Mouse (Mus musculus) limb, embryonic 14.5 days (tissue): ENCODE measurements at regions not wholly inside any gene's neighbourhood (a gene's known extent, or its start where the extent isn't known, plus 50 kb on each side); places are given as distances from the start of the nearest gene placed in this dataset.

Experiments
- ATAC-seq: fragments of 200-750 bp; cut with Nextera tagmentation; 2 replicates; pipeline ENCODE4 v1.8.0; 2017; ENCODE audit warnings: low read depth, moderate number of reproducible peaks, moderate TSS enrichment; ENCODE audit not compliant: low FRiP score
- DNase-seq: peaks from one replicate; pipeline ENCODE4 v3.0.0-alpha.2; 2015; ENCODE audit warnings: low spot score
- H3K27ac ChIP-seq: fragments of 300-500 bp; sonication (generic); replicated peaks from 2 replicates; pipeline ENCODE4 v1.5.1; 2014; ENCODE audit warnings: low read depth, mild to moderate bottlenecking, low read length, moderate library complexity, mixed read lengths
- H3K27me3 ChIP-seq: fragments of 300-500 bp; sonication (generic); 2 replicates; pipeline ENCODE4 v1.6.1; 2014; ENCODE audit warnings: low read length, mixed read lengths; ENCODE audit not compliant: control insufficient read depth, insufficient read depth
- H3K36me3 ChIP-seq: fragments of 300-500 bp; sonication (generic); 2 replicates; pipeline ENCODE4 v1.6.1; 2014; ENCODE audit warnings: mild to moderate bottlenecking, low read length, moderate library complexity, mixed read lengths; ENCODE audit not compliant: control insufficient read depth, insufficient read depth
- H3K4me1 ChIP-seq: fragments of 300-500 bp; sonication (generic); 2 replicates; pipeline ENCODE4 v1.6.1; 2014; ENCODE audit warnings: antibody characterized with exemption, low read length, mixed read lengths; ENCODE audit not compliant: control insufficient read depth, insufficient read depth
- H3K4me2 ChIP-seq: fragments of 300-500 bp; sonication (generic); replicated peaks from 2 replicates; pipeline ENCODE4 v1.6.1; 2014; ENCODE audit warnings: low read depth, mild to moderate bottlenecking, low read length, moderate library complexity; ENCODE audit not compliant: severe bottlenecking
- H3K4me3 ChIP-seq: fragments of 300-500 bp; sonication (generic); replicated peaks from 2 replicates; pipeline ENCODE4 v1.5.1; 2014; ENCODE audit warnings: low read length
- H3K9ac ChIP-seq: fragments of 300-500 bp; sonication (generic); 2 replicates; pipeline ENCODE4 v1.6.1; 2014; ENCODE audit warnings: mild to moderate bottlenecking, low read depth, low read length, moderate library complexity; ENCODE audit not compliant: severe bottlenecking
- H3K9me3 ChIP-seq: fragments of 300-500 bp; sonication (generic); 2 replicates; pipeline ENCODE4 v1.6.1; 2016; ENCODE audit warnings: low read length; ENCODE audit not compliant: control insufficient read depth
- POLR2A ChIP-seq: fragments of 200-500 bp; IDR thresholded peaks from 2 replicates; pipeline ENCODE4 v1.8.0; 2012; ENCODE audit warnings: inconsistent platforms, mild to moderate bottlenecking, moderate library complexity, borderline replicate concordance; ENCODE audit not compliant: insufficient read depth, insufficient read length; ENCODE audit errors: extremely low read depth
- whole genome bisulfite sequencing: fragments of 180-500 bp; shearing (Covaris S2); extraction: QIAGEN DNeasy Blood & Tissue Kit; methylation state at CpG from one replicate; pipeline ENCODE4 v1.1.7; 2014; 5-methylcytosine and 5-hydroxymethylcytosine counted together

GRCm38 (mm10) chr1:33271437-33272145 is 398.0 kb downstream of the Prim2 start:
- peak; percentile 34; the same call in 1 of the 2 replicates for ATAC-seq
- Histone ChIP-seq H3K4me3 (no peak overlapping the region), H3K27ac (no peak overlapping the region), H3K9ac (no peak overlapping the region), H3K4me2 (no peak overlapping the region), H3K9me3 (no peaks in the 10 kb centered on the region), H3K4me1 (no peaks in the 10 kb centered on the region), H3K36me3 (no peaks in the 10 kb centered on the region), H3K27me3 (no peaks in the 10 kb centered on the region)
- TF ChIP-seq POLR2A: no peak
- no peak for DNase-seq
- WGBS: 52% methylated on average over 12 of the region's 12 CpGs

- ATAC-seq: no peak
- H3K9ac ChIP-seq: no peak overlapping the region
- H3K27ac ChIP-seq: no peak overlapping the region
- no peak overlapping the region for H3K4me3 ChIP-seq
- H3K9me3 ChIP-seq: no peaks in the 10 kb centered on the region
- no peak for TF ChIP-seq POLR2A
- H3K36me3 ChIP-seq: no peaks in the 10 kb centered on the region
- WGBS: 79% methylated on average over 4 of the region's 4 CpGs
- no peak overlapping the region for H3K4me2 ChIP-seq
- H3K4me1 ChIP-seq: no peaks in the 10 kb centered on the region
- no peak for DNase-seq
- H3K27me3 ChIP-seq: no peaks in the 10 kb centered on the region
These were observed 400.4 kb downstream of the Prim2 start for GRCm38 (mm10) chr1:33269162-33269561.

- no peak for TF ChIP-seq POLR2A
- Histone ChIP-seq H3K27ac (no peak overlapping the region), H3K9ac (no peak overlapping the region), H3K9me3 (no peaks in the 10 kb centered on the region), H3K4me1 (no peaks in the 10 kb centered on the region), H3K27me3 (no peaks in the 10 kb centered on the region), H3K4me2 (no peak overlapping the region), H3K36me3 (no peaks in the 10 kb centered on the region), H3K4me3 (no peak overlapping the region)
- no peak for ATAC-seq
- 76% methylated on average over 5 of the region's 5 CpGs for WGBS
- DNase-seq: no peak
These were observed 403.7 kb downstream of the Prim2 start for GRCm38 (mm10) chr1:33265731-33266415.

GRCm38 (mm10) chr1:33249474-33249873 is 420.1 kb downstream of the Prim2 start:
- no peak for DNase-seq
- H3K36me3 ChIP-seq: no peaks in the 10 kb centered on the region
- no peak for TF ChIP-seq POLR2A
- H3K27ac ChIP-seq: no peak overlapping the region
- no peak for ATAC-seq
- 81% methylated on average over 5 of the region's 5 CpGs for WGBS
- H3K4me2 ChIP-seq: no peak overlapping the region
- H3K4me1 ChIP-seq: 0 out of 2 replicates have a peak, but pooled peaks cover 4% of the 10 kb centered on the region
- H3K9me3 ChIP-seq: no peaks in the 10 kb centered on the region
- H3K9ac ChIP-seq: no peak overlapping the region
- H3K27me3 ChIP-seq: no peaks in the 10 kb centered on the region
- no peak overlapping the region for H3K4me3 ChIP-seq

GRCm38 (mm10) chr1:33247076-33247475 is 422.5 kb downstream of the Prim2 start:
- Histone ChIP-seq H3K27ac (no peak overlapping the region), H3K4me3 (no peak overlapping the region), H3K9me3 (no peaks in the 10 kb centered on the region), H3K36me3 (no peaks in the 10 kb centered on the region), H3K4me2 (no peak overlapping the region), H3K4me1 (0 out of 2 replicates have a peak, but pooled peaks cover 4% of the 10 kb centered on the region), H3K9ac (no peak overlapping the region), H3K27me3 (no peaks in the 10 kb centered on the region)
- no peak for ATAC-seq
- no peak for DNase-seq
- no peak for TF ChIP-seq POLR2A
- 81% methylated on average over 6 of the region's 6 CpGs for WGBS
